Mouse (Mus musculus): ENCODE data around the gene Ap1s3.

DNA sequence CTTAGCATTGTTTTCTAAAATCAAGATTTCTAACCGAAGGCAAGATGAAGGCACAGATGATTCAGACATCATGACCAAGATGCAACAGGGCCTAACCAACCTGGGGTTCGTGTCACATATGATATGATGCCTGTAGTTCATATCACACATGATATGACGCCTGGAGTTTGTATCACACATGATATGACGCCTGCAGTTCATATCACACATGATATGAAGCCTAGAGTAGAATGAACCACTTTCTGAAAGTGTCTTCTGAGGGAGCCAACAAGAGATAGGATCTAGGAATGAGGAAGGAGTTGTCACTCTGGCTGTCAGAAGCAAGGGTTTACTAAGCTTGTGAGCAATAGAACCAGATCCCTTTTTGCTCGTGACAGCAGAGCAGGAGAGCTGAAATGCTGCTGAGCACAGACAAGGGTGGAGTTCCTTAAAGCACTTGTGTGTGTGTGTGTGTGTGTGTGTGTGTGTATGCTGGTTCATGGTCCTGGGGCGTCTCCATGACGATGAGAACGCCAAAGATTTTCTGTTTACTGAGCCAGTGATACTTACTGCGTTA is 2.3 kb downstream of the Ap1s3 start:
- no peak for TF ChIP-seq CTCF (IDR thresholded peaks at IDR 0.05; ENCODE audit: extremely low read depth, insufficient read length, insufficient replicate concordance, low read depth, low read length)
- no peak for TF ChIP-seq POLR2A (IDR thresholded peaks at IDR 0.05; ENCODE audit: low read depth, low read length)
